Mouse (Mus musculus) activated CD4-positive, CD25-positive, alpha-beta regulatory T cell, adult 4 months (primary cell): ENCODE measurements around the gene Ipcef1. TPM values are rescaled to one million over a fixed set of nuclear protein-coding genes. Genes with fewer than 3 reads are reported as not detected.

Experiments
- ATAC-seq: one replicate; pipeline ENCODE4 v1.8.0; 2017
- polyA plus RNA-seq, 2 experiments: library from polyadenylated mRNA; unstranded; fragments of 100-300 nt; shearing (Covaris generic); gene quantifications; one replicate each; pipeline ENCODE4 v1.2.1; 2017

The Ipcef1 gene
- polyA plus RNA-seq, result 10 to 100 TPM; 71.0 to 71.4 TPM

DNA sequence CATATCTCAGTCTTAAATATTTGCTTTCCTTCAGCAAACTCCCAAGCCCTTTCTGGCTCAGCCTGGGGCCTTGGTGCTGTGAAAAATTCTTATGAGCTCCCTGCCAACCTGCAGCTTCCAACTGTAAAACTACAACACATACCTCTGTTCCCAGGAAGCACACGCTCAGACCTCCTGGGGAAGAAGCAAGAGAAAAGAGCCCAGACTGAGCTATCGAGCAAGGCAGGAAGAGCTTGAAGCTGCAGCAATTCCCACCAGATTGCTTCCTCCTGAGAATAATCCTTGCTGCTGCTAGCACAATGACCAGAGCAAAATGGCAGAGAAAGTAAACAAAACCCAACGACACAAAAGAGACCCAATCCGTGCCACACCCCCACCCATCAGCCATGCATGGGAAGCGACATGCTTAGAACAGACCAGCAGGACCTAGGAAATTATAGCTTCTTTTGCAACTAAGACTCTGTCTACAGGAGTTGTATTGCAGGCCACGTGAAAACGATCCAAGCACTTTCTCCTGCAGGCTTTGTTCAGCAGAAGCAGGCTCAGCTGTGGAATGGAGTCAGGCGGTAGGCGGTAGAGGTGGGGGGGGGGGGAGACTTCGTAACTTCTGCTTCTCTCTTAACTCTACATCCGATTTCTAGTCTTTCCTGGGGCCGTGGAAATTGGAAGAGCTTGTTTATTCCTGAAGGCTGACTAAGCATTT is at the start of gene Ipcef1:
TSS of gene Ipcef1 (minus strand) at position 164 of the 703 bp plus-strand sequence.
- no peak for ATAC-seq

- no peak for ATAC-seq
Measured at GRCm38 (mm10) chr10:7077971-7078370, 25.7 kb upstream of the Ipcef1 start.

DNA sequence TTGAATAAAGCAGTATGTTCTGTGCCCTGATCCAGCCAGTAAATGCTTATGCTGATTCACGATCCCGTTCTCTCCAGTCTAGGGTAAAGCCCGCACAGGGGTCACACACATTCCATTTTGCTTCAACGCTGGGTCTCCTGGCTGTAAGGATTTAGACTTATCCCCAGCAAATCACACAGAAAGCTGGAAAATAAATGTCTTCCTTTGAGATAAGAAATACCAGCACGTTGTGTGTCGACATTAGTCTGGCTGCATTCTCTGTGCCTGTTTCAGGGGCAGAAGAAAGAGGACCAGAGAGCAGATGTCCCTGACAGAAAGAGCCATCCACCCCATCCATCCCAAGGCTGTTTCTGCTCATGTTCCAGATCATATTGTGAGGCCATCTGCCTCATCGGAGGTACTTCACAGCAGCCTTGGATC is 25.1 kb upstream of the Ipcef1 start:
- no peak for ATAC-seq

DNA sequence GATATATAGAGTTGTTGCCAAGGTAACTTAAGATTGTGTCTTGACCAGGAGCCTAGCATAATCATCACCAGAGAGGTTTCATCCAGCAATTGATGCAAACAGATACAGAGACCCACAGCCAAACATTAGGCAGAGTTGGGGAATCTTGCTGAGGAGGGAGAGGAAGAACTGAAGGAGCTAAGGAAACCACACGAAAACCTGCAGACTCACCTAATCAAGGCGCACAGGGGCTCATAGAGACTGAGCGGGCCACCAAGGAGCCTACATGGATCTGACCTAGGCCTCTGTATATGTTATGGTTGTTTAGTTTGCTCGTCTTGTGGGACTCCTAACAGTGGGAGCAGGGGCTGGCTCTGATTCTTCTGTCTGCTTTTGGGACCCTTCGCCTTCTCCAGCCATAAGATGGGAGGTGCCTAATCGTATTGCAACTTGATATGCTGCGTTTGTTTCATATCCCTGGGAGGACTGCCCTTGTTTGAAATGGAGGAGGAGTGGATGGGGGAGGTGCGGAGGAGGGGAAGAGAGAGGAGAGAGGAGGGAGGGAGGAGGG is 24.5 kb upstream of the Ipcef1 start:
- no peak for ATAC-seq

GRCm38 (mm10) chr10:7076201-7076600 is 23.9 kb upstream of the Ipcef1 start:
- ATAC-seq, result peak; percentile 84

DNA sequence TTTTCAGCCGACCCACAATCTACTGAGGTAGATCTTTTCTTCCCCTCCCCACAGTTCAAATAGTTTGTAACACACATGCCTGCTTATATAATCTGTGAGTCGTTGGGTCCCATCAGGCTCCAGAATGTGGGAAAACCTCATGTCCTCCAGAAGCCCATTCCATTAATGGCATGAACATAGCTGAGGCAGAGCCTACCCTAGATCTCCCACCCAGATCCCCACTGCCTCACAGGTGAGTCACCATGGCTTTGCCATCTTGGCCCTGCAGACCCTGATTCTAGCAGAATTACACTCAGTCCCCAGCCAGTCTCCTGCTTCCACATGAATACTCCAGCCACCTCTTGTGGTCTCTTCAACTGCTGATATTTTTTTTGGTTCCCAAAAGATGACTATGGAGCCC is 23.4 kb upstream of the Ipcef1 start:
- no peak for ATAC-seq

DNA sequence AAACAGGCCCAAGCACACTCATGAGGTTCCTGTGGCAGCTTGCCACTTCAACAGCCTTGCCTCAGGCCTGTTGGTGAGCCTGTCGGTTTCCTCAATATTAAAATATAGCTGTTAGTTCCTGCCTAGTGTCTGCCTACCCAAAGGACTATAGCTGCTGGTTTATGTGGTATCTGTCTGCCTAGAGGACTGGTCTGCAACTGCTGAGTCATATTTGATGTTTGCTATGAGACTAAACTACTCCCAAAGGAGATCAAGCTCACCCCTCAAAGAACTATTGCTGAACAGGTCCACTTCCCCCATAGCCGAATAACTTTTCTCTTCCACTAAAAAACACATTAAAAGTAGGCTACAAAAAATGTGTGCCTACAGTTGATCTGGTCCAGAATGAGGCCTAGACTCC is 22.0 kb upstream of the Ipcef1 start:
- no peak for ATAC-seq

- ATAC-seq, result no peak
Measured at GRCm38 (mm10) chr10:7070924-7071323, 18.6 kb upstream of the Ipcef1 start.

DNA sequence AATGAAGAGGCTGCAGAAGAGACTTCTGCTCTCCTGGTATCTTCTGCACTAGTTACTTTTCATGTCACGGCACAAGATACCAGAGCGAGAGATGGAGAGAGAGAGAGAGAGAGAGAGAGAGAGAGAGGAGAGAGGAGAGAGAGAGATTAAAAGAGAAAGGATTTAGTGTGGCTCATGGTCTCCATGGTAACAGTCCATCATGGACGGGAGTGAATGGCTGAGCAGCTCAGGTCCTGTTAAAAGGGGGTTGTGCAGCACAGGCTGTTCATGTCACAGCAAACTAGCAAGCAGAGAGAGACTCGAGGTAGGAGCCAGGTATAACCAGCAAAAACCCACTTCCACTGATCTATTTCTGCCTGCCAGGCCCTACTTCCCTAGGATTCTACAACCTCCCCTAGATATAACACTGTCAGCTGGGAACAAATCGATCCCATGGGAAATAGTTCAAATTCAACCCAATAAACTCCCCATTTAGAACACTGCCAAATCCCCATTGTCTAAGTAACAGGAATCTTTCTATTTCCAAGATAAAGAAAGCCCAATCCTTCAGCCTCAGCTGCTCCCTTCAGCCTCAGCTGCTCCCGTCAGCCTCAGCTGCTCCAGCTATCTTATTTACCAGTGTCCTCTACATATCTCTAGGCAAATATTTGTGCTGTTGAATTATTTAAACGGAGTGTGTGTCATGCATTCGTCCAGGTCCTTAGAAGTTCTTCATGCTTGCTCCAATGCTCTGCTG is 18.0 kb upstream of the Ipcef1 start:
- no peak for ATAC-seq

GRCm38 (mm10) chr10:7069090-7069489 is 16.8 kb upstream of the Ipcef1 start:
- no peak for ATAC-seq

GRCm38 (mm10) chr10:7068608-7069007 is 16.3 kb upstream of the Ipcef1 start:
- ATAC-seq, result no peak

DNA sequence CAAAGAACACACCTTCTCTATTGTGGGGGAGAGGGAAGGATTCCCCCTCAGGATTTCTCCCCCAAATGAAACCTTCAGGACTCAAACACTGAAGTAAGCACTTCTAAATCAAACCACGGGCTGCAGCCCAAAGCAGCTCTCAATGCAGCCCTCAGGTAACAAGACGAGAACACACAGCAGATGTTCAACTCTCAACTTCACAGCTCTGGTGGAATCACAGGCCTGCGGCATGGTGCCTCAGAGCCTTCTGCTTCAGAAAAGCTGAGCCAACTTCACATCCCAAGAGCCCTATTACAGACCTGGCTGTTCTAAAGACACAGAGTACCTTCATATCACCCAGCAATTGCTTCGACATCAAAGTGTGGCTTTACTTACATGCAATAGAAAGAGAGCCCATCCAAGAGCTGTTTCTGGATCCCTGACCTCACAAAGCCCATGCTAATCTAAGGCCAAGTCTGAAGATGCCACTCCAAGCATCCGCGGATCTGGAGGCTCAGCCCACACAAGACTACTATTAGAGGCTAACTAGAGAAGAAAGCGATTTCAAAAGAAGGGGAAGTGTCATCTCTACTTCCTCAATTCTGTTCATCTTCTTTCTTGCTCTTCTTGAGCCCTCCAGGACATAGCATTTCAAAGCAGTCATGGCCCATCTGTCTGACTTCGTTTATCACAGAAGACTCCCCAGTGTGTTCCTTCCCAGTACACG is 11.6 kb upstream of the Ipcef1 start:
- ATAC-seq, result no peak

GRCm38 (mm10) chr10:7062993-7063392 is 10.7 kb upstream of the Ipcef1 start:
- ATAC-seq, result no peak

DNA sequence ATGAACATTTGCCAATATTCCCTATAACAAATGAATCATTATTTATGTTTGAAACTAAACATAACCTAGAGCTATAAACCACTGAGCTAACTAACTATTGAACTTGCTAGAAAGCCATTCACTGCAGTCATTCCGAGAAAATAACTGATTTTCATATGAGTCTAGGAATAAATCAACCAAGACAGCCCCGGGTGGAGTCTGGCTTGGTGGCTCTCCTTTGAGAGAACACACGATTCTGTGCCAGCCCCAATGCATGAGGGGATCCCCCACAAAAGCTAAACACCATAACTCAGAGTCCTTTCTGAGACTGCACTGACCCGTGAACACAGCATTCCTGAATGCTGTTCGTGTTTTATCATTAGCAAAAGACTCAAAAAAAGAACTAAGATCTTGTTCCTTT is 8.0 kb upstream of the Ipcef1 start:
- ATAC-seq, result no peak

- ATAC-seq, result no peak
Measured at GRCm38 (mm10) chr10:7057546-7057945, 5.3 kb upstream of the Ipcef1 start.

- no peak for ATAC-seq
Measured at GRCm38 (mm10) chr10:7054560-7055205, 2.4 kb upstream of the Ipcef1 start.

DNA sequence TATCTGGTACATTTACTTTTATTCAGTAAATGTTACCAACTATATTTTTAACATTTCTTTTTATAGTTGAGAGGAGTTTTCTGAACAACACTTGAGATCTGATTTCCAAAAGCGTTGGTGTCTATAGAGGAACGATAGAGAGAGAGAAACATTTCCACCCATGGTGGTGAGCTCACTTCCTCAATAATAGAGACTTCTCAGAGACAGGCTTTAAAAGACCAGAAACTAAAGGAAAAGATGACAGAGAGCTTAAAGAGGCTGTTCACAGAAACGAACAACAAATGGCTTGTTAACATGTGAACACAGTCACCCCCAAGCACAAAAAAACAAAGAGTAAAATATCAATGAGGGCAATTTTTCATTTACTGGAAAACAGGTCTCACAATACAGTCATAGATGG is 2.4 kb downstream of the Ipcef1 start:
- peak; percentile 32 for ATAC-seq

DNA sequence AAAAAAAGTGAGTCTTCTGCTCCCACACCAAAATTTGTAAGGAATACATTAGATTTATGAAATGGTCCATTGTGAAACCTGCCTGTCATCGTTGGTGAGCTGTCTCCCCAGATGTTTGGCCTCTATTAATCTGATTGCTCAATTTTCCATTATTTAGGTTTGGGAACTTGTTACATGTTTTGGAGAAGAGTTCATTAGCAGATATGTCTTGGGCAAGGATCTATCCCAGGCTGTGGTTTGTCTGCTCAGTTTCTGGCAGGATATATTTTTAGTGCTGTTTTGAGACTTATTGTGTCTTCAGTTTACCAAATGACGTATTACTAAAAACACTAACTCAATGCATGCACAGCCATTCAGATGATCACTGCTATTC is 4.4 kb downstream of the Ipcef1 start:
- ATAC-seq, result no peak

DNA sequence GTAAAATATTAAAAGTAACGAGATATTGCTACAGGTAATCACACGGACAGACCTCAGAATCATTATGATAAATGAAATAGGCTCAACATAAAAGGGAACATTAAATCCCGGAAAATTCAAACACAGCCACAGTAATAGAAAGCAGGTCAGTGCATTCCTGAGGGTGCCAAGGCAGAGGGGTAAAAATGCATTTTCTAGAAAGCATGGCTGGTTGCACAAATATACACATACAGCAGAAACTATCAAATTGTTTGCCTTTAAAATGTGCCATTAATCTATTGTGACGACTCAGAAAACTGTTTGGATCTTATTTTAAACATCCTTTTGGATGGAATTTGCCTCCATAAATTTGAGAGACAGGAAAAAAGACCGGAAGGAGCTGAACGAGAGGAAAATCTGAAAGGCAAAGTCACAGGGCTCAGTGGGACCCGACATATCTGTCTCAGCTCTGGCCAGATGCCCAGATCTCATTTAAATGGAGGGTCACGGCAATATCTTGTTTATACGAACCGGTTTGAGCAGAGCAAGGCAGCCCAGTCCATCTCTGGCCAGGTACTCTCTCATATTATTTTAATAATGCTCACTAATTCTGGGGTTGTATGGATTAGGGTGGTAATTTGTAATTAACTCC is 4.9 kb downstream of the Ipcef1 start:
- ATAC-seq, result no peak

- no peak for ATAC-seq
Measured at GRCm38 (mm10) chr10:7043896-7044295, 8.4 kb downstream of the Ipcef1 start.

GRCm38 (mm10) chr10:7041032-7041431 is 11.2 kb downstream of the Ipcef1 start:
- ATAC-seq, result peak; percentile 46

- ATAC-seq, result no peak
Measured at GRCm38 (mm10) chr10:7037194-7037593, 15.1 kb downstream of the Ipcef1 start.
